Mouse (Mus musculus) heart, embryonic 13.5 days (tissue): ENCODE results near the gene Eif2b1. TPM values are rescaled to one million over a fixed set of nuclear protein-coding genes. Genes with fewer than 3 reads are reported as not detected.
"Not testable (repeated sequence)": the region's sequence is repeated elsewhere in the genome, so short reads cannot be mapped to it uniquely, and the experiment has no call there.

Experiments
- ATAC-seq: fragments of 200-750 bp; cut with Nextera tagmentation; 2 replicates; pipeline ENCODE4 v1.8.0; 2017; ENCODE audit warnings: moderate TSS enrichment; ENCODE audit not compliant: insufficient number of reproducible peaks, low FRiP score, low TSS enrichment; ENCODE audit errors: extremely low read depth
- H3K27ac ChIP-seq: fragments of 300-500 bp; sonication (generic); replicated peaks from 2 replicates; pipeline ENCODE4 v1.5.1; 2015; ENCODE audit warnings: moderate library complexity, mild to moderate bottlenecking, inconsistent platforms
- H3K27me3 ChIP-seq: fragments of 300-500 bp; sonication (generic); replicated peaks from 2 replicates; pipeline ENCODE4 v1.6.1; 2015; ENCODE audit warnings: mild to moderate bottlenecking, inconsistent platforms
- H3K36me3 ChIP-seq: fragments of 300-500 bp; sonication (generic); 2 replicates; pipeline ENCODE4 v1.6.1; 2015; ENCODE audit warnings: mild to moderate bottlenecking, inconsistent platforms
- H3K4me1 ChIP-seq: fragments of 300-500 bp; sonication (generic); 2 replicates; pipeline ENCODE4 v1.6.1; 2015; ENCODE audit warnings: inconsistent platforms
- H3K4me2 ChIP-seq: fragments of 300-500 bp; sonication (generic); 2 replicates; pipeline ENCODE4 v1.6.1; 2015; ENCODE audit warnings: inconsistent platforms, mild to moderate bottlenecking, moderate library complexity
- H3K4me3 ChIP-seq: fragments of 300-500 bp; sonication (generic); 2 replicates; pipeline ENCODE4 v1.5.1; 2015; ENCODE audit warnings: moderate library complexity, mild to moderate bottlenecking, inconsistent platforms
- H3K9ac ChIP-seq: fragments of 300-500 bp; sonication (generic); 2 replicates; pipeline ENCODE4 v1.6.1; 2015; ENCODE audit warnings: inconsistent platforms, mild to moderate bottlenecking, moderate library complexity
- H3K9me3 ChIP-seq: fragments of 300-500 bp; sonication (generic); 2 replicates; pipeline ENCODE4 v1.6.1; 2016; ENCODE audit warnings: inconsistent platforms
- WGBS: fragments of 180-500 bp; shearing (Covaris S2); methylation state at CpG from one replicate; pipeline ENCODE4 v1.1.7; 2015; ENCODE audit warnings: mixed read lengths; 5-methylcytosine and 5-hydroxymethylcytosine counted together
- polyA plus RNA-seq: library from polyadenylated mRNA; unstranded; fragments of >200 nt; fragmentation: Nextera tagmentation; extraction: Ambion mirVana; gene quantifications from 2 replicates; pipeline ENCODE4 v1.2.1, GENCODE M21; 2015

Gene Eif2b1
- polyA plus RNA-seq, 1 experiment from 2014 or later = 60.8 TPM

DNA sequence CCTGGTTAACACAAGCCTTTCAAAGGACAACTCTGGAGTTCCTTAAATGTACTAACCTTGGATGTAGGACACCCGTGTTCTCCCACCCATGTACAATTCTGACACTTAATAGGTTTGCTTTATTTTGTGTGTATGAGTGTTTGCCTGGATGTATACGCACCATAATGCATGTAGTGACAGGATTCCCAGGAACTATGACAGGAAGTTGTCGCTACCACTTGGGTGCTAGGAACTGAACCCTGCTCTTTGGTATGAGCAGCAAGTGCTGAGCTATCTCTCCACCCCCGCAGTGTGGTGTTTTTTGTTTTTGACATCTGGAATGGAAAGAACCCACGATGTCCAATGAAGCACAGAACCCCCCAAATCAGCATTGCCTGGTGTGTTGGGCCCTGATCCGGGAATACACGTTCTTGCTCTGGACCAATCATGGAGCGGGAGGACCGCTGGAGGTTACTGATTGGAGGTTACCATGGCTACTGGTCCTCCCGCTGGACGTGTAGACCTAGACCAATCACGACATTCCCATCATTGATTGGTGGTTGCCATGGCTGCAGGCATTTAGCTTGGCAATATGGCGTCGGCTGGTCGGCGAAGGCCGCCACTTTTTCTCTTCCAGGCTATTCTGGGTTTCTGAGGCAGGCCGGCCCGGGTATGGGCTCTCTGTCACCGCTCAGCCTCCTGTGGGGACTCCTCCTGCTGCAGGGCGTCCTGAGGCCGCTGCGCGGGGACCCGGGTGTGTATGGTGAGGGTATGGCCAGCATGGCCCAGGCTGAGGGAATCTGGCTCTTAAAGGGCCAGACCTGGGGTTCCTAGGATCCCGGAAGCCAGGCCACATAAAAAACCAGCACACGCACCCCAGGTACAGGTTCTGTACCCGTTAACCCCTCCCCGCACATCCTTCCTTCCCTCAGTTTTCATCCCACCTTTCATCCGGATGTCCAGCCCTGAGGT is 19.6 kb upstream of the Eif2b1 start:
- peaks cover 7% of the 10 kb centered on the region for H3K4me1 ChIP-seq
- no peaks in the 10 kb centered on the region for H3K27me3 ChIP-seq
- ATAC-seq = peak; percentile 88
- no peak overlapping the region for H3K27ac ChIP-seq
- peak overlapping the region; percentile 85 for H3K4me3 ChIP-seq
- no peaks in the 10 kb centered on the region for H3K9me3 ChIP-seq
- WGBS = 6% methylated on average over 30 of the region's 30 CpGs
- peaks cover 38% of the 10 kb centered on the region for H3K36me3 ChIP-seq
- H3K9ac ChIP-seq = peak overlapping the region; percentile 84
- peak overlapping the region; percentile 90 for H3K4me2 ChIP-seq

GRCm38 (mm10) chr5:124592768-124593167 is 13.8 kb upstream of the Eif2b1 start:
- no peak for ATAC-seq
- Histone ChIP-seq H3K27ac (no peak overlapping the region), H3K27me3 (no peaks in the 10 kb centered on the region), H3K4me3 (no peak overlapping the region), H3K4me1 (no peaks in the 10 kb centered on the region), H3K36me3 (peaks cover 88% of the 10 kb centered on the region), H3K9ac (no peak overlapping the region), H3K9me3 (no peaks in the 10 kb centered on the region), H3K4me2 (no peak overlapping the region)
- WGBS = 94% methylated on average over 3 of the region's 3 CpGs

DNA sequence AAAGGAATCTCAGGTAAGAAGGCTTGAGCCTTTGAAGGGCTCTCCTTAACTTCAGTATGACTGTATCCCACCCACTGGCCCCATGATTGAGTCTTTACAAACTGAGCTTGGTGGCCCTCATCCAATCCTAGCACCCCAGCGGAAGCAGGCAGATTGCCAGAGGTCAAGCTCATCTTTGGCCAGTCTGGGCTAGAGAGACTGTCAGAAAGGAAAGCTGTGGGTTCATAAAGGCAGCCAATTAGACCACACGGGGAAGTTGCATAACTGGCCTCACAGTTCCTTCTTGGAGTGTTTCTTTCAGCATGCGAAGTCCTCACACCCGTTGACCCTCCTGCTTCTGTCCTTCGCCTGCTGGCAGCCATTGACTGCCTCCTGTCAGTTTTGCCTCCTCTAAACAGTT is 3.6 kb upstream of the Eif2b1 start:
- H3K27me3 ChIP-seq = no peaks in the 10 kb centered on the region
- no peaks in the 10 kb centered on the region for H3K9me3 ChIP-seq
- H3K4me1 ChIP-seq = peaks cover 18% of the 10 kb centered on the region
- no peak overlapping the region for H3K4me2 ChIP-seq
- no peak overlapping the region for H3K9ac ChIP-seq
- no peak overlapping the region for H3K4me3 ChIP-seq
- 81% methylated on average over 5 of the region's 5 CpGs for whole genome bisulfite sequencing
- no peak overlapping the region for H3K27ac ChIP-seq
- peaks cover 57% of the 10 kb centered on the region for H3K36me3 ChIP-seq
- no peak for ATAC-seq

DNA sequence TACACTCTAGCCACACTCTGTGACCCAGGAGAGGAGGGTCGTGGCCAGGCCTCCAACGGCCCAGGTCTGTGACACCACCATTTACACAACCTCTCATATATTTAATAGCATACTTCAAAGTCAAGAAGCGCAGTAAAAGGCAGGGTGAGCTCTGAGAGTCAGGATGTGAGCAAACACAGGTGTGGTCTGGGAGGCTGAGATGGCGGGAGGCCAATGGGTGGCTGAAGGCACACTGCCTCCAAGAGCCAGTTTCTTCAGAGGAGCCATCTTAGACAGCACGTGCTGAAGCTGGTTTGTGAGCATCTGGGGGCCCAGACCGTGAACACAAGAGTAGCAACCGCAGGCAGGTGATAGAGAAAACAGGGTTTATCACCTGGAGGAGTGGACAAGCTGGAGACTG is 3.5 kb downstream of the Eif2b1 start:
- H3K4me3 ChIP-seq = no peak overlapping the region
- WGBS = 94% methylated on average over 7 of the region's 7 CpGs
- peaks cover 18% of the 10 kb centered on the region for H3K4me1 ChIP-seq
- no peak overlapping the region for H3K27ac ChIP-seq
- no peak overlapping the region for H3K9ac ChIP-seq
- no peak overlapping the region for H3K4me2 ChIP-seq
- H3K27me3 ChIP-seq = no peaks in the 10 kb centered on the region
- H3K36me3 ChIP-seq = peaks cover 73% of the 10 kb centered on the region
- no peak for ATAC-seq
- H3K9me3 ChIP-seq = no peaks in the 10 kb centered on the region

GRCm38 (mm10) chr5:124571068-124571467 is 7.9 kb downstream of the Eif2b1 start:
- Histone ChIP-seq H3K9me3 (no peaks in the 10 kb centered on the region), H3K36me3 (peaks cover 100% of the 10 kb centered on the region), H3K4me1 (no peaks in the 10 kb centered on the region), H3K9ac (no peak overlapping the region), H3K27me3 (no peaks in the 10 kb centered on the region), H3K27ac (no peak overlapping the region), H3K4me2 (no peak overlapping the region), H3K4me3 (no peak overlapping the region)
- 84% methylated on average over 12 of the region's 12 CpGs for WGBS
- no peak for ATAC-seq

DNA sequence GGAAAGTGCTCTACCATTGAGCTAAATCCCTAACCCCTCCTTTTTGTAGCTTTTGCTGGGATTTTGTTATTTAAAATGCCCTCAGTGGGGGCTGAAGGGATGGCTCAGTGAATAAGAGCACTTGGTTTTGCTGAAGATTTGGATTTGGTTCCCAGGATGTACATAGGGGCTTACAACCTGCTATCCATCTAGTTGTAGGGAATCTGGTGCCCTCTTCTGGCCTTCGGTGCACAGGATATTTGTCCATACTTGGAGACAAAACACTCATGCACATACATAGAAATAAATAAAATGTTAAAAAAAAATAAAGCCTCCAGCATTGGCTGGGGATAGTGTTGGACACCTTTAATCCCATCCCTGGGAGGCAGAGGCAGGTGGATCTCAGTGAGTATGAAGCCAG is 23.8 kb downstream of the Eif2b1 start:
- WGBS = 59% methylated on average over 1 of the region's 1 CpGs
- ATAC-seq = no peak
- Histone ChIP-seq H3K9ac (no peak overlapping the region), H3K4me2 (no peak overlapping the region), H3K36me3 (peaks cover 67% of the 10 kb centered on the region), H3K4me3 (no peak overlapping the region), H3K27ac (no peak overlapping the region), H3K27me3 (no peaks in the 10 kb centered on the region), H3K9me3 (no peaks in the 10 kb centered on the region), H3K4me1 (peaks cover 17% of the 10 kb centered on the region)

GRCm38 (mm10) chr5:124553607-124554006 is 25.3 kb downstream of the Eif2b1 start:
- no peak for ATAC-seq
- peak overlapping the region; percentile 85; the same call in 1 of the 2 replicates for H3K9ac ChIP-seq
- no peak overlapping the region for H3K27ac ChIP-seq
- H3K4me3 ChIP-seq = peak overlapping the region; percentile 84
- peaks cover 17% of the 10 kb centered on the region for H3K4me1 ChIP-seq
- H3K36me3 ChIP-seq = peaks cover 55% of the 10 kb centered on the region
- H3K27me3 ChIP-seq = no peaks in the 10 kb centered on the region
- peak overlapping the region; percentile 75 for H3K4me2 ChIP-seq
- WGBS = 73% methylated on average over 6 of the region's 6 CpGs
- H3K9me3 ChIP-seq = no peaks in the 10 kb centered on the region

DNA sequence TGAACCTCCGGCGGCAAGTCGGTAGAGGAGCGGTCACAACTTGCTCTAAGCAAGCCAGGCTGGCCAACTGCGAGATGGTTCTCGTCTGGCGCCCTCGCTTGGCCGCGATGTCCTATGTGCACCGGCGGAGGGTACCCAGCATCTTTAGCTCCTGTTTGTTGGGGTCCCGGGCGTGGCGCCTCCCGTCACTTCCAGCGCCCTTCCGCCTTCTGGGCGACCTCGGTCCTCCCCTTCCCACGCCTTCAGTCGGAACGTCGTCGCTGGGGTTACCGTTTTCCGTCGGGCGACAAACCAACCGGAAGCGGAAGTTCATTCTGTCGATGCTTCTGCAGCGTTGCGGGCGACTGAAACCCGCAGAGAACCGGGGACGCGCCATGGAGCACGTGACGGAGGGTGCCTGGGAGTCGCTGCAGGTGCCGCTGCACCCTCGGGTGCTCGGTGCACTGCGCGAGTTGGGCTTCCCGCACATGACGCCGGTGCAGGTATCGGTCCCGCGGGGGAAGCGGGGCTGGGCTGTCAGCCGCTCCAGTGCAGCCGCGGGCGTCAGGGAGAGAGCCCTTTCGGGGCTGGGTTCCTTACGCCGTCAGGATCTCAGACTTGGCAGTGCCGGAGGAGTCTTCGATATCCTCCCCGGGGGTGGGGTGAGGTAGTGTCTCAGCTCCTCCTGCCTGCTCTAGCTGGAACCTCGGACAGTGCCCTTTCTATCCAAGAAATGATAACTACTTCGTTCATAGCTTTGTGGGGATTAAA is 26.2 kb downstream of the Eif2b1 start, which contains the start of gene Ddx55:
Gene Ddx55 (plus strand): TSS at position 307 of the 750 bp plus-strand sequence.
- peak within 1 kb of the TSS; percentile 85 for H3K9ac ChIP-seq
- H3K36me3 ChIP-seq = peaks cover 55% of the 10 kb centered on the region
- peak within 1 kb of the TSS; percentile 84 for H3K4me3 ChIP-seq
- H3K27me3 ChIP-seq = no peaks in the 10 kb centered on the region
- ATAC-seq = peak; percentile 76
- H3K9me3 ChIP-seq = no peaks in the 10 kb centered on the region
- WGBS = 1% methylated on average over 65 of the region's 66 CpGs
- H3K4me2 ChIP-seq = peak within 1 kb of the TSS; percentile 75
- H3K27ac ChIP-seq = peak within 1 kb of the TSS; percentile 83
- peaks cover 17% of the 10 kb centered on the region for H3K4me1 ChIP-seq

- Histone ChIP-seq H3K9me3 (no peaks in the 10 kb centered on the region), H3K4me1 (peaks cover 17% of the 10 kb centered on the region), H3K36me3 (peaks cover 55% of the 10 kb centered on the region), H3K27ac (peak overlapping the region; percentile 83), H3K4me2 (peak overlapping the region; percentile 75), H3K4me3 (peak overlapping the region; percentile 84), H3K27me3 (no peaks in the 10 kb centered on the region), H3K9ac (peak overlapping the region; percentile 85)
- WGBS = 7% methylated on average over 9 of the region's 9 CpGs
- ATAC-seq = no peak
Measured at GRCm38 (mm10) chr5:124552094-124552472, 26.8 kb downstream of the Eif2b1 start.

GRCm38 (mm10) chr5:124551349-124552093 is 27.4 kb downstream of the Eif2b1 start:
- WGBS = 21% methylated on average over 5 of the region's 5 CpGs

GRCm38 (mm10) chr5:124550737-124551136 is 28.2 kb downstream of the Eif2b1 start:
- not testable (repeated sequence) for H3K4me3 ChIP-seq, H3K9ac ChIP-seq, H3K9me3 ChIP-seq, H3K27ac ChIP-seq, H3K4me2 ChIP-seq, ATAC-seq, H3K27me3 ChIP-seq
- H3K36me3 ChIP-seq = peaks cover 55% of the 10 kb centered on the region
- WGBS = 75% methylated on average over 4 of the region's 4 CpGs
- peaks cover 17% of the 10 kb centered on the region for H3K4me1 ChIP-seq

More at GRCm38 (mm10) chr5:124551349-124552093, 27.4 kb downstream of the Eif2b1 start:
- Histone ChIP-seq H3K9ac (peak overlapping the region; percentile 85), H3K4me3 (peak overlapping the region; percentile 84), H3K36me3 (peaks cover 55% of the 10 kb centered on the region), H3K4me1 (peaks cover 17% of the 10 kb centered on the region), H3K27ac (peak overlapping the region; percentile 83; the same call in 1 of the 2 replicates), H3K4me2 (peak overlapping the region; percentile 75)
- H3K9me3 ChIP-seq, H3K27me3 ChIP-seq, ATAC-seq: not testable (repeated sequence)
